Mouse (Mus musculus) layer of hippocampus, adult 8-10 months (tissue): ENCODE measurements at regions not wholly inside any gene's neighbourhood (a gene's known extent, or its start where the extent isn't known, plus 50 kb on each side); places are given as distances from the start of the nearest gene placed in this dataset.
"Not testable (repeated sequence)": the region's sequence is repeated elsewhere in the genome, so short reads cannot be mapped to it uniquely, and the experiment has no call there.

Experiments
- DNase-seq, 2 experiments: peaks; one replicate each; pipeline ENCODE4 v3.0.0; 2022; ENCODE audit warnings: low spot score in 2 of 2

- peak in 1 of 2 experiments; percentile 24 for DNase-seq
Measured at GRCm38 (mm10) chr12:46398875-46399652, 419.7 kb downstream of the Nova1 start.

DNA sequence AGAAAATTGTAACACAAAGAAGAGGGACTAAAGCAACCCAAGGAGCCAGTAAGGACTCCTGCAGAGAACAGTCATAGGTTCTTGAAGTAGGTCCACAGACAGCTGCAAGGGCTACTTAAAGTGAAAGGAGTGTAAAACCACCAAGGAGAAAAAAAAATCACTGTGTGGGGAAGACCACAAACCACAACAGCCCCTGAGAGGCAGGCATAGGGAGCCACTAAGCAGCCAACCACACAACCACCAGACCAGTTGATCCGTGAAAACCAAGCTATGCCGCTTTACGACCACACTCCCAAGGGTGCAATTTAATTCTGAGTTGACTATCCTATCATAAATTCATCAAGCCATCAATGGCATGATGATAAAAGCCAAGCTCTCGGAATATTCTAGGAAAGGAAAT lies 423.5 kb downstream of the Nova1 start:
- DNase-seq, result no peak

- no peak for DNase-seq
Measured at GRCm38 (mm10) chr12:46393769-46394168, 425.0 kb downstream of the Nova1 start.

- DNase-seq, result no peak
Measured at GRCm38 (mm10) chr12:46378914-46379313, 439.8 kb downstream of the Nova1 start.

GRCm38 (mm10) chr12:46371747-46372146 lies 447.0 kb downstream of the Nova1 start:
- DNase-seq, result peak in 1 of 2 experiments; percentile 3

DNA sequence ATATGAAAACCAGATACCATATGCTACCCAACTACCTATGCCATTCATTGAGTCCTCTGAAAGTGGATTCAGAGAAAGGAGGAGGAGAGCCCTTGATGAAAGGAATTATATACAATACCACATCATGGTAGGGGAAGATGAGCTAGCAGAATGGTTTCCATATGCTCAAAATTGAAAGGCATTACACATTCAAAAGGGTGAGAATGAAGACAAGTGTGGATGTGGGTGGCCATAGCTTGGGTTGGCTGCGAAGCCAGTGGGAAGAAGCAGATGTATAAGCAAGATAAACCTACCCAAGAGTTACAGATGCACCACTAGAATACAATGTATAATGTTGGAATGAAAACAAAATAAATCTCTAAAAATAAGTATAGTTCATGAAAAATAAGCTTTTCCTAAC lies 485.4 kb downstream of the Nova1 start:
- DNase-seq, result peak; percentile 3 to 10

GRCm38 (mm10) chr12:46327865-46328264 lies 490.9 kb downstream of the Nova1 start:
- no peak for DNase-seq

DNA sequence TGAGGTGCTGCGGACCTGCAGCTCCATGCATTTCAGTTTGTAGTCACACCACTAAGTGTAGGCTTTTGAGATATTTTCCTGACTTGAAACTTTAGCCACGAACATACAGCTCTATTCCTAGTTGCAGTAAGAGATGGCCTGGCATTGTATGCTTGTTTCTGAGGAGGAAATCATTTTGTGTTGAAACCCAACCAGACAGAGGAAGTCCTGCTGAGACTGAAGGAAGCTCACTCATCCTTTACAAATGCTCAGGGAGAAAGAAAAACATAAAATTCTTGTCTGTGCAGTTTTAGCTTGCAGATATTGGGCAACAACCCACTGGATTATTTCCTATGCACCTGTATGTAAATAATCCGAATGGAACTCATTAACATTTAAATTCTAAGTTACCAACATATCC lies 495.5 kb downstream of the Nova1 start:
- no peak for DNase-seq

DNA sequence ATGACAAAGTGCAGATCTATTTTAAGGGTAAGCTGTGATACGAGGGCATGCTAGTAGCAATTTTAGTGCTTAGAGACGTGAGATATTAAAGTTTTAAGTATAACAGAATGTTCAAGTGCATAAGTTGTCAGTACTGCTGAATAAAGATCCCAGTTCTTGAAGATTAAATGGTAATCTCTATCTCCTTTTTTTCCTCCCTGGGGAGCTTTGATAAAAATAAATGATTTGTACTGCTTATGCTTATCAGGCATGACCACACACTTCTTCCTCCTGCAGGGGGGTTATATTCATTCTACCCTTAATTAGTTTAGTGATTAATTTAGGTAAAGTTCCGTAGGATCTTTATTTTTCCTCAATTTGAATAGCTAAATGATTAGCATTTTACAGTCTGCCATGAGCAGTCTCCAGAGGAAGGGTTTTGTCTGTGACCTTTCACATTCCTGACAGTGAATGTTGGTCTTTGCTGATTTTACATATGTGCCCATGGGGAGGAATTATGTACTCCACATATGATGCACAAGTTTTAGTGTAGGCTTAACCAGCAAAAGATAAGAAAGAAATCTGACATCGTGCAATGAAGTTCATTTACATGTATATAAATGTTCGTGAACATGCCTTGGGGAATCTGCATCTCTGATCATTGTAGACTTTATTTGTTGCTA lies 515.5 kb downstream of the Nova1 start:
- no peak for DNase-seq

- DNase-seq, result no peak
Measured at GRCm38 (mm10) chr12:46298926-46299325, 519.8 kb downstream of the Nova1 start.

DNA sequence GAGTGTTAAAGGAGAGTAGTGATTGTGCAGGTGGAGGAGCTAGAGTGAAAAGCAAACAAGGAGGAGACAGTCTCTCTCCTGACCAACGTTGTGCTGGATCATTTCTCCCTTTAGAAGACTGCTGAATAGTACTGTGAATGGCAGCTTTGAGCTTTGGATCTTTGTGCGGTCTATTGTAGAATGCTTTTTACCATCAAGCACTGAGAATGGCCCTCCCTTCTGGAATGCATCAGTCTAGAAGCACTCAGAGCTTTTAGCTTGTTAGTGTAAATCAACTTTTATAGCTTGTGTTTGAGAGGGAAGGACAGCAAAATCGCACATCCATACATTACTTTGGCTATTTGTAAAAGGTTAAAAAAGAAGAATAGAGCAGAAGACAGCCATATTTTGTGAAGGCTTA lies 534.2 kb downstream of the Nova1 start:
- no peak for DNase-seq

DNA sequence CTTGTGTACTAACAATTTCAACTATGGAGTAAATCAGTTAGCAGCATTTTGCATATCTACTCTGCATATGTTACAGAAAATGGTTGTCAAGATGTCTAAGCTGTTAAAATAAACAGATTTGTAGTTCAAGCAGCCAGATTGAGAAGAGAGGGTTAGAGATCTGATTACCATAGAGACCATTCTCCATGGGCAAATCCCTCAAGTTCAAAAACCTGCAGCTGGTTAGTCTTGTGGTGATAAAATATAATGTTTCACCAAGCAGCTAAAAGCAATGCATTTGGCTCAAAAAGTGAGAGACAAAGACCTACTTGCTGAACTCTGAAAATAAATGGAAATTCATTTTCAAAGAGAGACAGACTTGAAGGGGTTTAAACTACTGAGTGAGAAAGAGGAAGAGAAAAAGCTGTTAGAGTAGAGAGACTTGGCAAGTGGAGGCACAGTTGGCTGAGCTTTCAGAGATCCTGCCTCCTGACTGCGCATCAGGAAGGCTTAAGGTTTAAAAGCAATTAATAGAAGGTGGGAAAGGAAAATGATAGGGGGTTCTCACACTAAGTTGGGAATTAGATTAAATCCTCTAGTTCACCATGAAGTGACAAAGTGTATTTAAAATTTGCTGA lies 570.2 kb downstream of the Nova1 start:
- no peak for DNase-seq

DNA sequence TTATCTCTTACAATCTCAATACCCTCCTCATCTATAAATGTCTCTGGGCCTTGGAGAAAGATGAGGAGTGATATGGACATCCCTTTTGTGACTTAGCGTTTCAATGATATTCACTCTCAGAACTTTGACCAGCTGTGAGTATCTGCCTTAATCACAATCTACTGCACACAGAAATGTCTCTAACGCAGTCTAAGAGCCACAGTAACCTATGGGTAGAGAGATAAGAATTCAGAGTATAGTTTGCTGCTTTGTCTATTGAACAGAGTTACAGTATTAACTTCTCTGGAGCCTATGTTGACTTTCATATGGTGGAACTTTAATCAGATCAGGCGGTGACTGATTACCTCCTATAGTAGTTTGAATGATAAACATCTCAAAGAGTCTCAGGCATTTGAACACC lies 573.8 kb downstream of the Nova1 start:
- DNase-seq, result no peak

- no peak for DNase-seq
Measured at GRCm38 (mm10) chr12:46232359-46232758, 586.4 kb downstream of the Nova1 start.

GRCm38 (mm10) chr12:46215328-46215727 lies 603.4 kb downstream of the Nova1 start:
- not testable (repeated sequence) for DNase-seq

- no peak for DNase-seq
Measured at GRCm38 (mm10) chr12:46199076-46199475, 619.7 kb downstream of the Nova1 start.

DNA sequence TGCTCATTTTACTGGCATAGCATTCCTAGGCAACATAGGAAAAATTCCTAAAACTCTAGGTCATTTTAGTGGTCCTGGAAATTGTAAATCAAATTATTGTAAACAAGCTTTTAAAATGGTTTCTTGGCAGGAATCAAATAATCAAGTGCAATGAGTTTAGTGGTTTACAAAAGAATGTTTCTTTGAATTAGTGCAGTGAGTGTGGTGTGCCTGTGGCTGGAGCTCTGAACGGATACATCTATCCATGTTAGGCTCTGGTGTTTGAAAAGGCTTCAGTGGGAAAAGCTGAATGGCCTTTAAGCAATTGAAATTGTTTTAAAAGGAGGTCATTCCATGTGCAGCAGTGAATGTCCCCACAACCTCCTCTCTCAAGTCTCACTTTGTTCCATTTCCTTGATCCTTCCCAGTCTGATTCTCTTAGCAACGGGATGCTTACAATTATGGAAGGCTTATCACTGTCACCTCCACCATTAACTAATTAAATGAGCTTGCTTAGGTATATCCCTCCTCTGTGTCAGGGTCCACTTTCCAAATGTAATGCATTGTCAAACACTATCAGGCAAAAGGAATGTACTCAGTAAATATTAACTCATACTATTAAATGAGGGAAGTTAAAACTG lies 621.1 kb downstream of the Nova1 start:
- DNase-seq, result no peak

GRCm38 (mm10) chr12:46194173-46194572 lies 624.6 kb downstream of the Nova1 start:
- no peak for DNase-seq
